Mouse (Mus musculus) fibroblast of lung, adult 2 months (primary cell): ENCODE data around the gene Dennd4c.
"Not testable (repeated sequence)": the region's sequence is repeated elsewhere in the genome, so short reads cannot be mapped to it uniquely, and the experiment has no call there.

Experiments
- DNase-seq: peaks from one replicate; pipeline ENCODE4 v3.0.0-alpha.2; 2011; ENCODE audit warnings: low read depth

Gene Dennd4c

GRCm38 (mm10) chr4:86777587-86777986 lies 29.2 kb downstream of the Dennd4c start:
- DNase-seq = no peak

DNA sequence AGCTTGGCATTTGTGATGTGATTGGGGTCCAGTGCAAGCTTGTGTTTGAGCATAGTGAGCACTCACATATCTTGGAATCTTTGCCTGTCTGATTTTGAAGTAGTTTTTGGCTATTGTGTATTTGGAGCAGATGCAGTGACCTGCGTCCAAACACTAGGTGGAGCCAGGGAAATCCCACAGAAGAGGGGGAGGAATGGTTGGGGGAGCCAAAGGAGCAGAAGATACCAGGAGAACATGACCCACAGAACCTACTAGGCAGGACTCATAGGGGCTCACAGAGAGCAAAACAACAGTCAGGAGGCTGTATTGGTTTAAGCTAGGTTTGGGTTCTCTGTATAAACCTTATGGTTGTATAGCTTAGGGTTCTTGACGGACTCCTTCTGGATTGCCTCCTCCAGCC lies 62.2 kb downstream of the Dennd4c start:
- DNase-seq = no peak

DNA sequence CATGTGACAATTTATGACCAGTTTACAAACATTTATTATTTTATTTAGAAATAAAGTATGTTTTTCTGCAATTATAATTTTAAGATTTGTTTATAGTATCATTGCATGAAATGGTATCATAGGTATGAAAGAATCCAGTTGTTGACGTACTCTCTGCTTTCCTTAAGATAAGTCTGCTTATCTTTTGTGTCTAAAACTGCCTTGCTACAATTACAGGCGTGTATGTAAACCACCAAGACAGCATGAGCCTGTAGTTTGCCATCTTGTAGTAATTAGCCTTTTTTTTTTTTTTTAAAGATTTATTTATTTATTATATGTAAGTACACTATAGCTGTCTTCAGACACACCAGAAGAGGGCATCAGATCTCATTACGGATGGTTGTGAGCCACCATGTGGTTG lies 66.5 kb downstream of the Dennd4c start:
- DNase-seq = no peak

- DNase-seq = peak; percentile 42
These were observed 74.8 kb downstream of the Dennd4c start for GRCm38 (mm10) chr4:86823169-86823568.

DNA sequence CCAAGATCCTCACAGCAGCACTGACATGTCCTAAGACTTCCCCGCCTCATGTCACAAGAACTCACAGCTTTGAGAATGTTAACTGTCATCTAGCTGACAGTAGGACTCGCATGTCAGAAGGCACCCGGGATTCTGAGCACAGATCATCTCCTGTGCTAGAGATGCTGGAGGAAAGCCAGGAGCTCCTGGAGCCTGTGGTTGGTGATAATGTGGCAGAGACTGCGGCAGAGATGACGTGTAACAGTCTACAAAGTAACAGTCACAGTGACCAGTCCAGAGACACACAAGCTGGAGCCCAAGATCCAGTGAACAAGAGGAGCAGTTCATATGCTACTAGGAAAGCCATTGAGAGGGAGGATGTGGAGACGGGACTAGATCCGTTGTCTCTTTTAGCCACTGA lies 76.8 kb downstream of the Dennd4c start:
- no peak for DNase-seq

- no peak for DNase-seq
These were observed 83.5 kb downstream of the Dennd4c start for GRCm38 (mm10) chr4:86831896-86832295.

GRCm38 (mm10) chr4:86841141-86841540 lies 92.8 kb downstream of the Dennd4c start:
- DNase-seq = not testable (repeated sequence)

DNA sequence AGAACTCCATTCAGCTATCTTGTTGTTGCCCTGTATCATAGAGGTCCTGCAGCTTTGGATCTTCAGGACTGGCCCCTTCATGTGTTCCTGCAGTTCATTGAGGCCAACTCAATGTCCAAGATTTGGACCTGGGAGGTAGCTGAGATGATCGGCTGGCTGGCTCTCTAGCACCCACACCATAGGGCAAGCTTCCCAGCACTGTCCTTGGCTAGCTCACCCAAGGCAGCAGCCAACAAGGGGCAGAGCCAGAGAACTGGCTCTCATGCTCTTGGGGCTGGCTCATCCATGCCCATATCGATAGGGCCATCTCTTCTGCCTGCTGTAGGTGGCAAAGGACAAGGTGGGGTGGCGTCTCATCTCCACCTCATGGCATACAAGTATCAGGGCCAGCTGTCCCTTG lies 97.0 kb downstream of the Dennd4c start:
- no peak for DNase-seq

DNA sequence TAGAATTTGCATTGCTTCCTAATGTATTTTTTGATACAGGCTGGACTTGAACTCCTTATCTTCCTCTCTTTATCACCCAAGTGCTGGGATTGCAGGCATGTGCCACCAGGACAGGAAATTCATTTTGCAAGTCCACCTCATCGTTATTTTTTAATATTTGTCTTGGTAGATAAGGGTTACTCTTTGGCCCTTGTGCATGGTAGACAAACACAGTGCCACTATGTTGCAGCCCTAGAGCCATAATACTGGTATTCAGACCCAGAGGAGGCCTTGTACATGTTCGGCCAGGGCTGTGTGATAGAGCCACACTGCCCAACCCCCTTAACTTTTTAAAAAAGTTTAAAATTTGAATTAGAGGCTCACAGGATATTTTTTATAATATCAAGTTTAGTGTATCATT lies 98.9 kb downstream of the Dennd4c start:
- DNase-seq = no peak

DNA sequence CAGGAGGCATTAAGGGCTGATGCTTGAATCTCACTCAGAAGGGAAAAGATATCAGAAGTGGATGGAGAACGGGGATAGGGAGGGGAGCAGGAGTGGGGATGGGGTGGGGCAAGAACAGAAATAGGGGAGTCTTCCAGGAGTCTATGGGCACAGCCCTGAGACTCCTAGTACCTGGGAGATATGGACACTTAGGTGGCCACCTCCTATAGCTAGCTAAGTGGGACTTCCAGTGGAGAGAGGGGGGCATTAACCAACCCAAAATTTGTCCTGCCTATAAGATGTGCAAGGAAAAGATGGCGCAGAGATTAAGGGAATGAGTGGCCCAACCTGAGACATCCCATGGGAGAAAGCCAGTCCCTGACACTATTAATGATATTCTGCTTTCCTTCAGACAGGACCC lies 103.0 kb downstream of the Dennd4c start:
- DNase-seq = no peak

- DNase-seq = no peak
These were observed 103.7 kb downstream of the Dennd4c start for GRCm38 (mm10) chr4:86852018-86852417.

DNA sequence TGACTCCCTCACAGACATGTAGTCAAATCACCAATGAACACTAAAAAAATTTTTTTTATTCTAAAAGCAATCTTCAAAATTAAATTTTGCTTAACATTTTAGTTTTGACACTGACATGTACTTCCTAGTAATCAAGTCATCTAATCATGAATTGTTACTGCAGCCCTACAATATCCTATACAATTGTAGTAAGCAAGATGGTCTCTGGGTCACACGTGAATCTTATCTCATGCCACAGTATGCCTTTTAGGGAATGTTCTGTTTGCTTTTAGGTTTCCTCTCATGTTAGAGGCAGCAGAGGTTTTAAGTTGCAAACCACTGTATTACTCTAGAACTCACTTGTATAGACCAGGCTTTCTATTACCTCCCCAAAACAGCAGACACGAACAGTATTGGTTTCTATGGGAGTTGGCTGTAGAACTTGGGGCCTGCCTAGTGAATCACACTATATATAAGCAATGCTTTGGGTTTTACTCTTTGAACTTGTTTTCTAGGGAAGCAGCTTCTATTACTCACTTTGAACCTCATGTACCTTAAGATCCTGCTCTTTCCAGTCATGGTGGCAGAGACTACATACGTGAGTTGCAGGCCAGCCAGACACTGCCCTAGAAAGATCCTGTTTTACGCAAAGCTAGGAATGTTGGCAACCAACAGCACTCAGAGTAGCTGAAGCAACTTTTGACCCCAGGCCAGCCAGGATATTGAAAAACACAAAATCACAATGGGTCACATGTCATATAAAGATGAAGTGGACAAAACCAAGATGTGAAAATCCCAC lies 104.6 kb downstream of the Dennd4c start:
- DNase-seq = no peak

GRCm38 (mm10) chr4:86856304-86857112 lies 108.2 kb downstream of the Dennd4c start:
- no peak for DNase-seq

DNA sequence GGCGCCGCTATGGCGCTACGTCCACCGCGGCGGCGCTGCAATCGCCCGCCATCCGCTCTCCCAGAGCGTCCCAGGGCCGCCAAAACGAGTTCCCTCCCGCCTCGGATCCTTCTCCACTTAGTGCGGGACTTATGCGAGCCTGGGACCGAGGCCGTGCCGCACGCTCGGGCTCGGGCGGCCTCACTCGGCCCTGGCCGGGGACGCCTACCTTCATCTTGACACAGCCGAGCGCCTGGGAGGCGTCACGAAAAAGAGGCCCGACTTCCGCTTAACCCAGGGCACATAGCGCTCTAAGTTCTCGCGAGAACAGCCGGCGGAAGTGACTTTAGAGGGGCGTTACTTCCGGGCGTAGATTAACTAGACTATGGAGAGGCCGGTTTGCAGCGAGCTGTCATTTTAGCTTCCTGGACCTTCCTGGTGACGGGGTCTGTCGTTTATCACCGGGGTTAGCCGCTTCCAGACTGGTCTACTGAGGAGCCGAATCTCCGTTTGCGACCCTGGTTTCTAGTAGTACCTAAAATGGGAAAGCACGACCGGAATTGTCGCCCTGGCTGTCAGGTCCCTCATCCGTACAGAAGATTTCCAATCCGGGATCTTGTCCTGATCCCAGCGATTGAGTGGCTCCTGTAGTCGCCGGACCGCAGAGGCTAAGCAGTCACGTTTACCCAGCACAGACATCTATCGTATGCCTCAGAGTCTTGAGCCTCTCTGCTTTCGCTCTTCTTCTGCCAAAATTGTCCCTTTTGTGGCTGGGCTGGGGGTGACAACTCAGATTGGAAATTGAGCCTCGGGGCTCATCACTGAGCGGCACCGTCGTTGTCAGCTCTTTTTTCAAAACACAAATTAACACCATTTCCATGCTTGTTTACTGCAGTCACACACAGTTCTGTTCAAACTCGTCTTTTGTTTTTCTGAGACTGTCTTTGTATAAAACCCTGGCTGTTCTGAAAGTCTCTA lies 109.0 kb downstream of the Dennd4c start, which contains the start of gene Rps6:
Gene Rps6, minus strand, starts transcription at position 300 of the 957 bp plus-strand sequence.
- peak; percentile 91 for DNase-seq

GRCm38 (mm10) chr4:86858070-86858440 lies 109.7 kb downstream of the Dennd4c start:
- no peak for DNase-seq

DNA sequence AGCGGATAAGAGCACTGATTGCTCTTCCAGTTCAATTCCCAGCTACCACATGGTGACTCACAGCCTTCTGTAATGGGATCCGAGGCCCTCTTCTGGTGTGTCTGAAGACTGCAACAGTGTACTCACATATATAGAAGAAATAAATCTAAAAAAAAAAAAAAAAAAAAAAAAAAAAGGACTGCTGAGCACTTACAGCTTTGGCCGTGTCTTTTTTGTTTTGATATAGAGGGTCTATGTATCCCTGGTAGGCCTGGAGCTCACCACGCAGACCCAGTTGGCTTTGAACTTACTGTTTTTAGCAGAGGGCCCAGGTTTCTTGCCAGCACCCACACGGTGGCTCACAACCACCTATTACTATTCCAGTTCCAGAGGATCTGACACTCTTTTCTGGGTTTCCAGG lies 115.7 kb downstream of the Dennd4c start:
- DNase-seq = no peak

DNA sequence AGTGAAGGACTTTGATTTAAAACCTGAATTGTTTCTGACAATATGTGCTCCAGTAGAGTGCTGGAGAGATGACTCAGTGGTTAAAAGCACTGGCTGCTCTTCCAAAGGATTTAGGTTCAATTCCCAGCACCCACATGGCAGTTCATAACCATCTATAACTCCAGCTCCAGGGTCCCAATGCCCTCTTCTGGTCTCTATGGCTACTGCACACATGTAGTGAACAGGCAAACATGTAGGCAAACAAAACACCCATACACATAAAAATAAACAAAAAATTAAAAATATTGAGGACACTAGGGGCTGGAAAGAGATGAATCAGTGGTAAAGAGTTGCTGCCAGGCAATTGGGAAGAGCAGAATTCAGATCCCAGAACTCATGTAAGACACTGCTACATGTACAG lies 123.6 kb downstream of the Dennd4c start:
- DNase-seq = no peak

- no peak for DNase-seq
These were observed 124.7 kb downstream of the Dennd4c start for GRCm38 (mm10) chr4:86873072-86873471.

GRCm38 (mm10) chr4:86874146-86874847 lies 125.9 kb downstream of the Dennd4c start, which contains the start of gene Acer2:
Gene Acer2 (plus strand): TSS chr4:86874396.
- DNase-seq = no peak

- no peak for DNase-seq
These were observed 131.1 kb downstream of the Dennd4c start for GRCm38 (mm10) chr4:86879477-86879876.

DNA sequence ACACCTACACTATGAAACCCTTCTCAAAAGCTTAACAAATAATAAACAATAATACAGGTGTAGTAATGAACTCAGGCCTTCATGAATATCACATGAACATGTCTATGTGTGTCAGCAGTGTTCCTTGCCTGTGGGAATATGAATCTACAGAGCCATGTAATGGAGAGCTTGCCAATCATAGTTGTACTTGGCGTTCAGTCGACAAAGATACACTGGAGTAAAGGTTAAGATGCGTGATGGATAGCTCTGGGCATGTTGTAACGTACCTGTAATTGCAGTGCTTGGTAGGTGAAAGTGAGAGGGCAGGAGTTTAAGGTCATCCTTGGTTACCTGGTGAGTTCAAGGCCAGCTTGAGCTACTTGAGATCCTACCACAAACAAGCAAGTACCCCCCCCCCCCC lies 132.8 kb downstream of the Dennd4c start:
- no peak for DNase-seq
